Mouse (Mus musculus) kidney, adult 2 months (tissue): ENCODE data around the gene Ppil1.

ENCODE experiments used
- CTCF ChIP-seq: fragments of 200-500 bp; conservative IDR thresholded peaks from 2 replicates; pipeline ENCODE4 v1.5.1; 2011; ENCODE audit warnings: low read depth, mild to moderate bottlenecking, control low read depth, low read length, moderate library complexity, mixed read lengths; ENCODE audit not compliant: insufficient read depth, insufficient read length
- POLR2A ChIP-seq: fragments of 200-500 bp; IDR thresholded peaks from one replicate; pipeline ENCODE4 v1.6.1; 2011; ENCODE audit warnings: low read depth, low read length, control low read depth

DNA sequence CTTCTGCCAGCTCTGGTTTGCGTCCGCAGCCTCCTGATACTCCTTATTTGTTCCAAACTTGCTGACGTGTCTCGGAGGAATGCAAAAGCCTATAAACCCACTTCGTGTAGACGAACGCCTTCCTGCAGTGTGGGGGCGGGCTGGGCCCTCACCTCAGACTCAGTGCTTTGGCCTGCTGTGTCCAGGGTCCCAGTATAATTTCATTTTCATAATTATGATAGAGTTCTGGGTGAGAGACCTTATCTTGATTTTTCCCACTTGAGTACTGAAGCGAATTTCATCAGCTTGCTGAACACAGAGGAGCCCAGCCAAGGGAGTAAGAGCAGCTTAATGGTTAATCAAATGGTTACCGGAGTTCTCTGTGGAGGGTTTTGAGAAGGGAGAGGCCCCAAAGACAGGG lies 33.3 kb upstream of the Ppil1 start:
- no peak for TF ChIP-seq CTCF
- no peak for TF ChIP-seq POLR2A
